In the genomic region with DNA sequence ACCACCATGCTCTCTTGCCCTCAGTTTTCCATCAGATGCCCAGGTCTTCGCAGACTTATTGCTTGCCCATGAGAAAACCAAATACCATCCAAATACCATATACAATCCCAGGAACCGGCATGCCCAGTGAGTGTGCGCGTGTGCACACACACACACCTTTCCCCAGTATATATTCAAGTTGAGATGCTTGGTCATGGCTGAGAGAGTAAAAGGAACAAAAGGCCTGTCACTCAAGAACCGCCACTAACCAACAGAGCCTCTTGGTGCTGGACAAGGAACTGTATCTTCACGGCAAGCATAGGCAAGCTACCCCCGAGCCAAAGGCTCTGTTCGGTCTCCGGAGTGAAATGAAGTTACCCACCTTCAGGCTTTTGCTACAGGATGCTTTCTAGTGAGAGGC, we compare ENCODE assay signal across 10 mouse cellular contexts. TPM values are rescaled to one million over a fixed set of nuclear protein-coding genes. Genes with fewer than 3 reads are reported as not detected.
DNase-seq lines count a peak whose midpoint lies in the region; ATAC-seq lines count a peak whose summit lies in the region.
"Had no signal": no experiment of that assay in that cellular context is flagged by ENCODE, and none has a peak within 500 bp of the region (broad histone marks: within the 10 kb centered on the region; RNA-seq: fewer than 3 reads in every experiment).

No protein-coding gene starts in this region.

- H3K4me1 ChIP-seq in neural tube, embryonic 11.5 days (ENCODE audit: control insufficient read depth, insufficient read depth, low read length): peaks cover 11% of the 10 kb centered on the region; the same call in 1 of the 2 replicates
- peaks cover 6% of the 10 kb centered on the region for H3K4me1 ChIP-seq in forebrain, embryonic 11.5 days (replicated peaks; ENCODE audit: control insufficient read depth, insufficient read depth, low read length)
- H3K4me1 ChIP-seq in limb, embryonic 13.5 days: peaks cover 23% of the 10 kb centered on the region
- H3K4me1 ChIP-seq in stomach, embryonic 15.5 days: peaks cover 19% of the 10 kb centered on the region

- no peak overlapping the region for H3K4me3 ChIP-seq in neural tube, embryonic 11.5 days (ENCODE audit: low read depth, low read length)
- H3K4me3 ChIP-seq in forebrain, embryonic 11.5 days (ENCODE audit: low read depth, low read length): no peak overlapping the region
- peak overlapping the region; percentile 81 for H3K4me3 ChIP-seq in limb, embryonic 13.5 days
- no peak overlapping the region for H3K4me3 ChIP-seq in stomach, embryonic 15.5 days (replicated peaks)

- H3K27me3 ChIP-seq in neural tube, embryonic 11.5 days (ENCODE audit: control insufficient read depth, insufficient read depth, low read length): no peaks in the 10 kb centered on the region
- no peaks in the 10 kb centered on the region for H3K27me3 ChIP-seq in forebrain, embryonic 11.5 days (ENCODE audit: control insufficient read depth, insufficient read depth, low read length)
- H3K27me3 ChIP-seq in limb, embryonic 13.5 days: no peaks in the 10 kb centered on the region
- H3K27me3 ChIP-seq in stomach, embryonic 15.5 days (replicated peaks): no peaks in the 10 kb centered on the region

- peak overlapping the region; percentile 69 for H3K4me2 ChIP-seq in neural tube, embryonic 11.5 days (ENCODE audit: low read depth)
- peak overlapping the region; percentile 91; the same call in 1 of the 2 replicates for H3K4me2 ChIP-seq in forebrain, embryonic 11.5 days (ENCODE audit: low read depth, low read length, severe bottlenecking)
- H3K4me2 ChIP-seq in limb, embryonic 13.5 days (replicated peaks): peak overlapping the region; percentile 88
- peak overlapping the region; percentile 70 for H3K4me2 ChIP-seq in stomach, embryonic 15.5 days

- no peak for ATAC-seq in neural tube, embryonic 11.5 days (ENCODE audit: insufficient read depth, low FRiP score, low TSS enrichment)
- ATAC-seq in forebrain, embryonic 11.5 days (replicated peaks; ENCODE audit: low FRiP score): no peak
- ATAC-seq in limb, embryonic 13.5 days (ENCODE audit: low FRiP score, low read depth): no peak
- no peak for ATAC-seq in stomach, embryonic 15.5 days (ENCODE audit: insufficient read depth, low FRiP score, low read depth)
- ATAC-seq in granulocyte monocyte progenitor cell, adult 5-6 weeks (replicated peaks; ENCODE audit: poor library complexity, severe bottlenecking): no peak

- DNase-seq in neural tube, embryonic 11.5 days (ENCODE audit: low spot score): no peak
- DNase-seq in neural tube, embryonic 10.5 days (ENCODE audit: extremely low spot score, low spot score): no peak
- DNase-seq in forebrain, embryonic 11.5 days (ENCODE audit: low spot score): no peak
- DNase-seq in embryo, embryonic 10.5 days (ENCODE audit: low spot score): no peak
- DNase-seq in MN1 (ENCODE audit: low spot score): no peak
- DNase-seq: adrenal gland, postnatal 10 days had no signal

- peaks cover 6% of the 10 kb centered on the region; the same call in 1 of the 2 replicates for H3K36me3 ChIP-seq in neural tube, embryonic 11.5 days (ENCODE audit: control insufficient read depth, insufficient read depth, low read length)
- no peaks in the 10 kb centered on the region for H3K36me3 ChIP-seq in forebrain, embryonic 11.5 days (ENCODE audit: control insufficient read depth, insufficient read depth, low read length)
- H3K36me3 ChIP-seq in limb, embryonic 13.5 days: peaks cover 19% of the 10 kb centered on the region
- H3K36me3 ChIP-seq in stomach, embryonic 15.5 days: peaks cover 7% of the 10 kb centered on the region; the same call in 1 of the 2 replicates

- H3K9me3 ChIP-seq in neural tube, embryonic 11.5 days (ENCODE audit: control insufficient read depth, low read length): no peaks in the 10 kb centered on the region
- no peaks in the 10 kb centered on the region for H3K9me3 ChIP-seq in forebrain, embryonic 11.5 days (ENCODE audit: control insufficient read depth, low read length)
- H3K9me3 ChIP-seq in limb, embryonic 13.5 days: peaks cover 3% of the 10 kb centered on the region; the same call in 1 of the 2 replicates
- H3K9me3 ChIP-seq in stomach, embryonic 15.5 days: no peaks in the 10 kb centered on the region

- WGBS in neural tube, embryonic 11.5 days: 92% methylated on average over 9 of the region's 9 CpGs
- 85% methylated on average over 9 of the region's 9 CpGs for WGBS in forebrain, embryonic 11.5 days
- 91% methylated on average over 9 of the region's 9 CpGs for WGBS in limb, embryonic 13.5 days
- 77% methylated on average over 9 of the region's 9 CpGs for WGBS in stomach, embryonic 15.5 days

- H3K9ac ChIP-seq in neural tube, embryonic 11.5 days (ENCODE audit: low read length): no peak overlapping the region
- H3K9ac ChIP-seq in forebrain, embryonic 11.5 days (ENCODE audit: low read length): no peak overlapping the region
- H3K9ac ChIP-seq in limb, embryonic 13.5 days: peak overlapping the region; percentile 86
- H3K9ac ChIP-seq in stomach, embryonic 15.5 days: no peak overlapping the region

- no peak overlapping the region for H3K27ac ChIP-seq in neural tube, embryonic 11.5 days (ENCODE audit: low read depth, low read length)
- H3K27ac ChIP-seq in forebrain, embryonic 11.5 days (ENCODE audit: low read depth, low read length): no peak overlapping the region
- H3K27ac ChIP-seq in limb, embryonic 13.5 days: no peak overlapping the region
- H3K27ac ChIP-seq in stomach, embryonic 15.5 days: no peak overlapping the region

RNA-seq across cellular contexts. Expression of a gene that starts 1.9 kb away (rescaled TPM):
- polyA plus RNA-seq in neural tube, embryonic 11.5 days (2014; fragmentation: Nextera tagmentation; extraction: Ambion mirVana): 2.0 and 2.8 TPM in 2 replicates
- 1.8 and 1.9 TPM in 2 replicates for polyA plus RNA-seq in forebrain, embryonic 11.5 days (2014; fragmentation: Nextera tagmentation; extraction: Ambion mirVana)
- 2.8 and 3.3 TPM in 2 replicates for polyA plus RNA-seq in limb, embryonic 13.5 days (2015; fragmentation: Nextera tagmentation; extraction: Ambion mirVana)
- polyA plus RNA-seq in stomach, embryonic 15.5 days (2015; fragmentation: Nextera tagmentation; extraction: Ambion mirVana): 1.4 and 1.5 TPM in 2 replicates
- total RNA-seq in granulocyte monocyte progenitor cell, adult 5-6 weeks (2014; fragmentation: Nextera tagmentation): 23.4 and 28.1 TPM in 2 replicates
- 16.6 and 20.8 TPM in 2 replicates for total RNA-seq in granulocyte monocyte progenitor cell, adult 5-6 weeks (2017)

RNA-seq across cellular contexts. Expression of a gene that starts 23.8 kb away (rescaled TPM):
- polyA plus RNA-seq in neural tube, embryonic 11.5 days (2014; fragmentation: Nextera tagmentation; extraction: Ambion mirVana): 13.3 and 13.7 TPM in 2 replicates
- 16.3 and 19.5 TPM in 2 replicates for polyA plus RNA-seq in forebrain, embryonic 11.5 days (2014; fragmentation: Nextera tagmentation; extraction: Ambion mirVana)
- 21.0 and 23.3 TPM in 2 replicates for polyA plus RNA-seq in limb, embryonic 13.5 days (2015; fragmentation: Nextera tagmentation; extraction: Ambion mirVana)
- polyA plus RNA-seq in stomach, embryonic 15.5 days (2015; fragmentation: Nextera tagmentation; extraction: Ambion mirVana): 14.8 and 16.8 TPM in 2 replicates
- 9.0 and 13.0 TPM in 2 replicates for total RNA-seq in granulocyte monocyte progenitor cell, adult 5-6 weeks (2014; fragmentation: Nextera tagmentation)
- 16.3 and 18.9 TPM in 2 replicates for total RNA-seq in granulocyte monocyte progenitor cell, adult 5-6 weeks (2017)

RNA-seq across cellular contexts. Expression of a gene that starts 33.1 kb away (rescaled TPM):
- polyA plus RNA-seq in neural tube, embryonic 11.5 days (2014; fragmentation: Nextera tagmentation; extraction: Ambion mirVana): not detected in 2 replicates
- polyA plus RNA-seq in forebrain, embryonic 11.5 days (2014; fragmentation: Nextera tagmentation; extraction: Ambion mirVana): 0.44 TPM in 1 of 2 replicates, not detected in the other
- 0.83 TPM in 1 of 2 replicates, not detected in the other for polyA plus RNA-seq in limb, embryonic 13.5 days (2015; fragmentation: Nextera tagmentation; extraction: Ambion mirVana)
- 0.37 and 0.60 TPM in 2 replicates for polyA plus RNA-seq in stomach, embryonic 15.5 days (2015; fragmentation: Nextera tagmentation; extraction: Ambion mirVana)
- not detected in 2 replicates for total RNA-seq in granulocyte monocyte progenitor cell, adult 5-6 weeks (2014; fragmentation: Nextera tagmentation)
- not detected in 2 replicates for total RNA-seq in granulocyte monocyte progenitor cell, adult 5-6 weeks (2017)
- total RNA-seq: liver, adult 2 months had no signal
- polyA plus RNA-seq: liver, adult 2 months had no signal

RNA-seq across cellular contexts. Expression of a gene that starts 39.4 kb away (rescaled TPM):
- 545 and 553 TPM in 2 replicates for polyA plus RNA-seq in neural tube, embryonic 11.5 days (2014; fragmentation: Nextera tagmentation; extraction: Ambion mirVana)
- polyA plus RNA-seq in forebrain, embryonic 11.5 days (2014; fragmentation: Nextera tagmentation; extraction: Ambion mirVana): 463 and 510 TPM in 2 replicates
- polyA plus RNA-seq in limb, embryonic 13.5 days (2015; fragmentation: Nextera tagmentation; extraction: Ambion mirVana): 490 and 497 TPM in 2 replicates
- polyA plus RNA-seq in stomach, embryonic 15.5 days (2015; fragmentation: Nextera tagmentation; extraction: Ambion mirVana): 396 and 424 TPM in 2 replicates
- total RNA-seq in granulocyte monocyte progenitor cell, adult 5-6 weeks (2014; fragmentation: Nextera tagmentation): 181 and 283 TPM in 2 replicates
- 168 and 196 TPM in 2 replicates for total RNA-seq in granulocyte monocyte progenitor cell, adult 5-6 weeks (2017)

RNA-seq across cellular contexts. Expression of a gene that starts 39.6 kb away (rescaled TPM):
- 453 and 457 TPM in 2 replicates for polyA plus RNA-seq in neural tube, embryonic 11.5 days (2014; fragmentation: Nextera tagmentation; extraction: Ambion mirVana)
- polyA plus RNA-seq in forebrain, embryonic 11.5 days (2014; fragmentation: Nextera tagmentation; extraction: Ambion mirVana): 400 and 454 TPM in 2 replicates
- 547 and 558 TPM in 2 replicates for polyA plus RNA-seq in limb, embryonic 13.5 days (2015; fragmentation: Nextera tagmentation; extraction: Ambion mirVana)
- 502 and 526 TPM in 2 replicates for polyA plus RNA-seq in stomach, embryonic 15.5 days (2015; fragmentation: Nextera tagmentation; extraction: Ambion mirVana)
- total RNA-seq in granulocyte monocyte progenitor cell, adult 5-6 weeks (2014; fragmentation: Nextera tagmentation): 2,177 and 2,335 TPM in 2 replicates
- 2,263 and 3,329 TPM in 2 replicates for total RNA-seq in granulocyte monocyte progenitor cell, adult 5-6 weeks (2017)
